Mouse (Mus musculus) T-helper 2 cell (primary cell): ENCODE measurements at regions not wholly inside any gene's neighbourhood (a gene's known extent, or its start where the extent isn't known, plus 50 kb on each side); places are given as distances from the start of the nearest gene placed in this dataset.

Experiments used
- in situ Hi-C: fragments of 300-600 bp; cut with MboI, MseI; formaldehyde crosslinking; loops from one replicate; pipeline ENCODE4 v1.15.1; 2025; ENCODE audit warnings: high pct_unique_total_duplicates

DNA sequence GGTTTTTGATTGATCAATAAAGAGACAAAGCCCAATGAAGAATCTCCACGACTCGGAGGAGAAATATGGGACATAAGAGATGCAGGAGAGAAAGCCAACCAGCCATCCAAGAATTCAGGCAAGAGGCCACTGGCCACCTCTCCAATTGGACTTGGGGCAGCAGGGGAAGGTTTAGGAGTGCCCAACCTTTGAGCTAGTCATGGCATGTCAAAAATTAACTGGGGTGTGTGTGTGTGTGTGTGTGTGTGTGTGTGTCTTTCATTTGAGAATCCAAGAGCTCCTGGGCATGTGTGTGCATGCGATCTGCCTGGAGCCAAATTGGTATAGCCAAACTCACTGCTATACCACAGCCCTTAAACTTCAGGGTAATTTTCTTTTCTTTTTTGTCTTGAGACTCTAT is 51.6 kb upstream of the Cecr2 start:
- in situ Hi-C loops = no loop called here

- in situ Hi-C loops = no loop called here
Observed at GRCm38 (mm10) chr6:120612346-120612745, 53.8 kb upstream of the Cecr2 start.

DNA sequence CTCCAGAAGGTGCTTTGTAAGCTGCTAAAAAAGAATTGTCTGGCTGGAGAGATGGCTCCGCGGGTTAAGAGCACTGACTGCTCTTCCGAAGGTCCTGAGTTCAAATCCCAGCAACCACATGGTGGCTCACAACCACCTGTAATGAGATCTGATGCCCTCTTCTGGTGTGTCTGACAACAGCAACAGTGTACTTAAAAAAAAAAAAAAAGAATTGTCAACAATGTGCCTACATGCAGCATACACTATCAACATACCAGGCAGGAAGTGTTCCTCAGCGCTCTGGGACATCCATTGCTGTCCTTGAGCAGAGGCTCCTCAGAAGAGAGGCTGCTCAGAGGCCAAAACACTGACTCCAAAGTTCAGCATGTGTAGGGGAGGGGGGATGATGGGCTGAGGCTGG is 56.3 kb upstream of the Cecr2 start:
- in situ Hi-C loops = no loop called here

DNA sequence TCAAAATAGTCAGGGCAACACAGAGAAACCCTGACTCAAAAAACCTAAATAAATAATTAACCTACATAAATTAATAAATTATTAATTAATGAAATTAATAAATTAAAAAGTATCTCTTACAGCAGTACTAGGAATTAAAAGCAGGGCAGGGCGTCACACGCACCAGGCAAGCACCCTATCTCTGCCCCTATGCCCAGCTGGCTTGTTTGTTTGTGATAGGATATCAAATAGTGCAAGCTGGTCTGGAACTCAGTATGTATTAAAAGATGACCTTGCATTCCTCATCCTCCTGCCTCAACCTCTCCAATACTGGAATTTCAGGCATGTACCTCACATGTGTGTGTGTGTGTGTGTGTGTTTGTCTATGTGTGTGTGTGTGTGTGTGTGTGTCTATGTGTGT is 60.7 kb upstream of the Cecr2 start:
- in situ Hi-C loops = no loop called here

DNA sequence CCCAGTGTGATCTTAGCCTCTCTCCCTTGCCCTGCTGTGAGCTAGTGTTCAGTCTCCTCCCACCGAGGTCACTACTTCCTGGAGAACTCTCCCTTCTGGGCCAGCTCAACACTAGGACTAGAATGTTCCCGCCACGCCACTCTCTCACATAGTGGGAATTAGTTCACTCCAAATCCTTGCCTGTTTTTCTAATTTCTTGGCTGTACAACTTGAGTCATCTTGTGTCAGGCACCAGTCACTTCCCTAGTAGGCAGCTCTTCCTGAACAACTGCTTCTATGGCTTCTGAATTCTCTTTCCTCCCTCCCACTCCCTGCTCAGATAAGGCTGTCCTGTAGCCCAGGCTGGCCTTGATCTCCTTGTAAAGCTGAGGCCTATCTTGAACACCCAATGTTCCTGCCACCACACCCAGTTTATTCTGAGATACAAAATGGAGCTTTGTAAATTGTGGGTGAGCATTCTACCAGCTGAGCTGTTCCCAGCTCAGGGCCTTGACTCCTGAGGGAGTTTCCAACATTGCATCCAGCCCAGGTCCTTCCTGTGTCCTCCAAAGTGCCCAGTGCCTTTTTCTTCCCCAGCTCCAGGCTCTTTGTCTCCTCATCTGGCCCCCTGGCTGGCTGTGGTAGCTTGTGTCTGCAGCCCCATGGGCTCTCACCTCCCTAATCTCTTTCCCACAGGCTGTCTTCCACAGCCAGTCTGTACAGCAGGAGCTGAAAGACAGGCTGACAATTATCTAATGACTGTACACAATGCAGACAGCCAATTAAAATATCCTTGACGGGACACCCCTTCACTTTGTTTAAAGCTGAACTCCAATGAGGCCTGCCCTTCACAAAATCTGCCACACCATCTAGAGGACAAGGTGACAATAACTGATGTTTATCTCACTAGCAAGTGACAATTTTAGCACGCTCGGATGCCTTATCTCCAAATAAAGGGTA is 61.9 kb upstream of the Cecr2 start:
- in situ Hi-C loops = no loop called here

- in situ Hi-C loops = no loop called here
Observed at GRCm38 (mm10) chr6:120603454-120603853, 62.7 kb upstream of the Cecr2 start.

GRCm38 (mm10) chr6:120600376-120600775 is 65.8 kb upstream of the Cecr2 start:
- in situ Hi-C loops = no loop called here

GRCm38 (mm10) chr6:120598471-120598870 is 67.4 kb upstream of the Hdhd5 start:
- in situ Hi-C loops = no loop called here

GRCm38 (mm10) chr6:120597887-120598286 is 66.8 kb upstream of the Hdhd5 start:
- in situ Hi-C loops = no loop called here

DNA sequence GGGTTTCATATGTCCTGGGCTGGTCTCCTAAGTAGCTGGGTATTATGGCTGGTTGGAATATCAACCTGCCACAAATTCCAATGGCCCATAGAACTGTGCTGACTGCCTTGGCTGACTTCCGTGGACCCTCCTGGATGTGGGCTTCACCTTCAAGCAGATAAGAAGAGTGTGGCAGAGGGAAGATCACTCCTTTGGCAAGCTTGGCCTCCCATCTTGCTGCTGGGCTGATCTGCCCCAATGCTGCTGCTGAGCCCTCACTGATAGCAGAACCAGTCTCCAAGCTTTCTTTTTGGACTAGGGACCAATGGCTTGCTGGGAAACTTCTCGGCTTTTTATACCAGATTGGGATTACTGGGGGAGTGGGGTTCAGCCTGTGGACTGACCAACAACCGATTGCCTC is 65.6 kb upstream of the Hdhd5 start:
- in situ Hi-C loops = no loop called here

- in situ Hi-C loops = no loop called here
Observed at GRCm38 (mm10) chr6:120594463-120594862, 63.3 kb upstream of the Hdhd5 start.

DNA sequence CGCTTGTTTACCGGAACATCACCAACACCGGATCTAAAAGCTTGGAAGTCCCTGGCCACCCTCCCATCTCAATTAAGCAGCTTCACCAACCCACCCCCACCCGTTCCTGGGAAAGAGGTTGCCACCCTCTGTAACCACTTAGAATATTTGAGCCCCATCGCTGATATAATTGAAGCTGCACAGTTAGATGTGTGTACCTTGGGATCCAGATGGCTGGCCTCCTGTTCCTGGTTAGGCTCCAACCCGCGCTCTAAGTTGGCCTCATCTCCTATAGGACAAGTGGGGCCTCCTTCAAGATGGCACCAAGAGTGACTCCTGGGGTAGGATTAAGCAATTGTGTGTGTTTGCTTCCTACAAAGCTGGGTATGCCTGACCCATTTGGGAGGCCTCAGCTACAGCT is 61.6 kb upstream of the Hdhd5 start:
- in situ Hi-C loops = no loop called here

GRCm38 (mm10) chr6:120592031-120592681 is 61.0 kb upstream of the Hdhd5 start:
- in situ Hi-C loops = no loop called here

- in situ Hi-C loops = no loop called here
Observed at GRCm38 (mm10) chr6:120590191-120590590, 59.1 kb upstream of the Hdhd5 start.

GRCm38 (mm10) chr6:120588701-120589659 is 57.9 kb upstream of the Hdhd5 start:
- in situ Hi-C loops = no loop called here

DNA sequence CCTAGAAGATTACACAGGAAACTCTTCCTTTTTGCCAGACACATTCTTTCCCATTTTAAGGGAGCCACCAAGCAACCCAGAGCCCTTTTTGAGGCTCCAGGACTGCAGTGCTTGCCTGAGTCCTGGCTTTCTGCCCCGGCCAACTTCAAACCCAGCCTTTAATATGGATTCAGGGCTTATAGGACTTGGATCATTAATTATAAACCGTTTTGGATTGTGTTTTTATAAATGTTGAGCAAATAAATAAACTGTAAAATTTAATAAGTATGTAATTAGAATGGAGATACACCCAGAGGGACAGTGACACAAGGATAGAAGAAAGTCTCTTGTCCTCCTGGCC is 54.8 kb upstream of the Hdhd5 start:
- in situ Hi-C loops = no loop called here

DNA sequence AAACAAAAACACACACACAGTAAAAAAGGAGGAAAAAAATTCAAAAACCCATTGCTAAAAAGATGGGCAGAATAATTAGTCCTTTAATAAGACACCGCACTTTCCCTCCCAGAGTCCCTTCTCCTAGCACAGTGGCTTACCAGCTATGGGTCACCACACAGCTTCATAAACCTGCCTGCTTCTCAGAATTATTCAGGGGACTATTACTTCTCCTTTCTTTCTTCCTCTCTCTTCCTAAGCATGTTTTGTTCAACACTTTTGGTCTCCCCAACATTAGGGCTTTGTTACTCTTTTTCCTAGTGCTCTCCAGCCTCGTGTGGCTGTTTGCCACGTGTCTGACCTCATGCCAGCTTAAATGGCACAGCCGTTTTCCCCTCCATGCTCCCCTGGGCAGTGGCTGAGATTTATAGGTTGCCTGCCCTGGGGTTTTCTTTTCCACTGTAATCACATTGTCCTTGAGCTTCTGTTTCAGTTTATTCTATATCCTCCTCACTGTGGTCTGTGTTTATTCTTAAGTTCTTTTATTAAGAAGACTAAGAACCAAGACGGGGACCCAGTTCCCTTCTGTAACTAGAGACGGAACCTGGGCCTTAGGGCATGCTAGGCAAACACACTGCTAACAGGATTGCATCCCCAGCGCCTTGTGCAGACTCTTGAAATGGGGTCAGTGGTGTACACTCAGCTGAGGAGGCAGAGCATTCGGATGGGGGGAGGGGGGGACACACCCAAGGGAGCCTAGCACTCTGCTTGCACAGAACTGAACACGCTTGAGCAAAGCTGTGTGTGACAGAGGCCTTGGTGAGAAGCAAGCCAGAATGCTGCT is 54.2 kb upstream of the Hdhd5 start:
- in situ Hi-C loops = no loop called here

DNA sequence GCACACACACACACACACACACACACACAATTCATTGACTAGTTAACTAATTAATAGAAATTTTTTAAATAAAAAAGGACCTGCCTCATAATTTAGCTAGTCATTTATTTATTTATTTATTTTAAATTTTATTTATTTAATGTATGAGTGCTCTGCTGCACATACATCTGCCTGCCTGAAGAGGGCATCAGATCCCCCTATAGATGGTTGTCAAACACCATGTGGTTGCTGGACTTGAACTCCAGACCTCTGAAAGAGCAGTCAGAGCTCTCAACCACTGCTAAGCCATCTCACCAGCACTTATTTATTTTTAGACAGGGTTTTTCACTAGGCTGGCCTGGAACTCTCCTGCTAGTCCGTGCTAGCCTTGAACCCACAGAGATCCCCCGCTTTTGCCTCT is 50.6 kb upstream of the Hdhd5 start:
- in situ Hi-C loops = loop anchor here (5.0 kb wide), 1 partner anchor 39 kb away; no protein-coding TSS in a partner anchor
